Mouse (Mus musculus): Measurements from ENCODE around the gene Map4k5.

Gene Map4k5

DNA sequence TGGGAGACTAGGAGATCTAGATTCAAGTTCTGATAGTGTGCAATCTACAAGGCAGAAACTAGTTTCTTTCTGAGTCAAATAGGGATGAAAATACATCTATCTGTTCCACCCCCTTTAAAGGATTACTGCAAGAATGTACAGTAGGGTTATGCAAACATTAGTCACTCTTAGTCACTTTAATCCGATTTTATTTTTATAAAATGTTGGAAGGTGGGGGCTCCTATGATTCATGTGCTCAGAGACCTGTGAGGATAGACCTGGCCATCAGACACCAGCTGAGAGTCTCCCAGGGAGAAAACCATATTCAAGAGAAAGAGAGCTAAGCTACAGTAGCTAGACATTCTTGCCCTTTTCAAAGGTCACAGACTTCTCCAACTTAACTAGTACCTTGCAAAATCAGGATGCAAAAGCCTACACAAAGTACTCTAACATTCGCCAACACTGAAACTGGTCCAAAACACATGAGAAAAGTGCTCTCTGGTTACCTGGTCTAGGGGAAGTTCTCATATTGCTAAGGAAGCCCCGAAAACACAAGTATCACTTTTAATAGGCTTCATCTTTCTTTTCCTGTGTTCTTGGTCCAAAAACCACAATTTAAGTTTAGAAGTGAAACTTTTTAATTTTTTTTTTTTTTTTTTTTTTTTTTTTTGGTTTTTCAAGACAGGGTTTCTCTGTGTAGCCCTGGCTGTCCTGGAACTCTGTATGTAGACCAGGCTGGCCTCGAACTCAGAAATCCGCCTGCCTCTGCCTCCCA, 7.7 kb downstream of the Map4k5 start:
- no peak for DNase-seq

DNA sequence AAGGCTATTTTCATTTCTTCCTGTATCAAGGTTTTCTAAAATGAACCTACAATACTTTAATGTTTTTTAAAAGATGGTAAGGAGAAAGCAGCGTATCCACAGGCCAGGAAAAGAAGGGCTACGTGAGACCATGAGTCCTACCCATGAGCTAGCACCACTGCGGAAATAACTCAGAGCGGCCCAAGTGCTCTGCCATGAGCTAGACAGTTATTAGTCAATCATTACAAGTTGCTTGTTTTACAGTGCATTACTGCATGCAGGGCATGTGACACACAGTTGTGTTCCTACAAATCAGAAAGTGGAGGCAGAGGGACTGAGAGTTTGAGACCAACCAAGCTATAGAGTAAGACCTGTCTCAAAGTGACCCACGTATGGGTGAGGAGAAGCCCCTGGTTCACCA, 8.9 kb downstream of the Map4k5 start:
- no peak for DNase-seq

DNA sequence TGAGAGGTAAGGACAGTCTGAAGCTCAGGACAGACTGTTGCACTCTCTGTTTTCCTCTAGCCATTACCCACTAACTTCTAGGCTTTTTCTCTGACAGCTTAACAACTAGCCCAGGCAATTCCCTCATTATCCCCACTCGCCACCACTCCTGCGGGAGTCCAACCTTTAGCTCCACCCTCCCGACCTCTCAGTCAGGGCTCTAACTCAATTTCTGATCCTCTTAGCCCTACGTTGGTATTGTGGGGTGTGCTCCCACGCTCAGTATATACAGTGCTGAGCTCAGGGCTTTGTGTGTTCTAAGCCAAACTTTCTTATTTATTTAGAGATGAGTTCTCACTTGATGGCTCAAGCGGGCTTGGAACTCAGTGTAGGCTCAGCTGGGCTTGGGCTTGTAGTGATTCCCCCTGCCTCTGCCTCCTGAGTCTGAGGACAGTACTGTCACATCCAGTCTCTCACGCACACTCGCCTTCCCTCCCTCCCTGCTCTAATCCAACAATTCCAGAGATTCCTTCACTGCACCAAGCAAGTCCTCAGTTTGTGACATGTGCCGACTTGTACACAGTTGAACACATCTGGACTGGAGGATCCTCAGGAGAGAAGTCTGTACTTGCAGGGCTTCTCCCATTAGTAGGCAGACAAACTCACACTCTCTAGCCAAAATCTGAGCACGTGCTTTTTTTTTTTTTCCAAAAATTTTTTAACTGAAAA, 11.6 kb downstream of the Map4k5 start:
- DNase-seq = no peak

DNA sequence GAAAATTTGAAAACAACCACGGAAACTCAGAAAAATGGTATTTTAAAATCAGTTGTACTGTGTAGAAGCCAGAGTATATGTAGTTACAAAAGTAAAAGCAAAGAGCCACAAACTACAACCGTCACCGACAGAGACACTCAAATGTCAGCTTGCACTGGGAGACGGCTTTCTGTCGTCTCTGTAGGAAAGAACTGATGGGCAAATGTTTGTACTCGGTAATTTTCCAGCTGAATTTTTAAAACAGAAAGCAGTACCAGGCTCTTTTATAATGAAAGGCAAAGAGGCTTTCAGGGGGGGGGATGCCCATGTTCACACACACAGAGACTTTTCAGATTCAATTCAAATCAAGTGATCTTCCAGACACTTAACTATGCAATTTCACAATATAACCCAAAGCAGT, 13.3 kb downstream of the Map4k5 start:
- DNase-seq = no peak

DNA sequence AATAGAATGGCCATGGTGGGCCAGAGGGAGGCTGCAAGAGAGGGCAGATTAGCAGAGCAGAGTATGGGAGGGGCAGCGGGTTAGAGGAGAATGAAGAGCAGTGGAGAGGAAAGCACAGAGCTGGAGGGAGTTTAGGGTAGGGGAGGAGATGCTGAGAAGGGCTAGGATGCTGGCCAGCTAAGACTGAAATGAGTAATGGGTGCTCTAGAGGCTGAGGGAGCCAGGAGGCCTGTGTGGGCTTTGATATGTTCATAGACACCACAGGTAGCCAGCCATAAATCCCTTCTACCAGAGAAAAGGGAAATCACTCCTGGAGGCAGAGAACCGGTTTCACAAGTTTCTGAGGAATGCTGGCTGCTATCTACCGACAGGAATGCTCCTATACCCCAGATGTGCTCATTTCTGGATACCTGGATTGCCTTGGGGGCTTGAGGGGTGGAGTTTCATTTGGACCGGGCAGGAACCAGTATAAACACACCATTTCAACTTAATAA, 13.8 kb downstream of the Map4k5 start:
- DNase-seq = no peak

DNA sequence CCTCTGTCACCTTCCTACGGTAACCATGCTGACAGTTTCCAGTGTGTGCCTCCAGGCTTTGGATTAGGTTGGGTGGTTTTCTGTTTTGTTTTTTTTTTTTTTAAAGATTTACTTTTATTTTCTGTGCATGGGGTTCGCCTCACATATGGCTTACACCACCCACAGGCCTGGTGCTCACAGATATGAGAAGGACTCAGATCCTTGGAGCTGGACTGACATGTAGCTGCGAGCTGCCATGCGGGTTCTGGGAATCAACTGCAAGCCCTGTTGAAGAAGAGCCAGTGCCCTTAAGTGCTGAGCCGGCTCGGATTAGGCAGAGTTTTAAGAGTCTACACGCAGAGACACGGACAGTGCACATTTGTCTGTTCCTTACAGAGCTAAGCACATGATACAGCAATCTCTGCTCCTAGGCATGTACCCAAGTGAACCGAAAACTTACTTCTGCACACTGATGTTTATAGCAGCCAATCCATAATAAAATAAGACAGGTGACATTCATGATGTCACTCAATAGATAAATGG, 15.1 kb downstream of the Map4k5 start:
- peak in 1 of 2 experiments; percentile 20 for DNase-seq

DNA sequence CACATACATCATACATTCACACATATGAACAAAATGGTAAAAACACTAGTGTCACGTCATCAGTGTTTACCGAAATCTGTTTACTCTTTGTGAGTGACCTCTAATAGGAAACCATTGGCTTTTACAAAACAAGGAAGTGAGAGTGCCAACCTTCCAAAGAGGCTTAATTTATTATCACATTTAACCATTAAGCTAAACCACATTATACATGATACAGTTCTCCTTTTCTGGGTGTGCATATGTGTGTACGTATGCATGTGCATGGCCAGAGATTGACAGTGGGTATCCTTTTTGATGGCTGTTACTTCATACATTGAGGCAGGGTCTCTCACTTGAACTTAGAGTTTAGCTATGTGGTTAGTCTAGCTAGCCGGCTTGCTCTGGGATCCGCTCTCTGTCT, 21.4 kb downstream of the Map4k5 start:
- DNase-seq = no peak

DNA sequence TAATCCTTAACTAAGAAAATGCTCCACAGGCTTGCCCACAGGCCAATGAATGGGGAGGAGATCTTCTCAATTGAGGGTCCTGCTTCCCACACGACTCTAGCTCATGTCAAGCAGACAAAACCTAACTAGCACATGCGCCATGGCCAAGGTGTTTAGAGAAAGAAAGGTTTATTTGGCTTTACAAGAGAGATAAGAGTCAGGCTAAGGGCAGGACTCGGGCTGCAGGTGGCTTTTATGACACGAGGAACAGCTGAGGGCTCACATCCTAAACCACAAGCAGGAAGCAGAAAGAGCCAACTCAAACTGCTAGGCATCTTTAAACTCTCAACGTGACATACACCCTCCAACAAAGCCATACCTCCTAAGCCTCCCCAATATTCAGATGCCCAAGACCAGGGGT, 25.7 kb downstream of the Map4k5 start:
- no peak for DNase-seq

DNA sequence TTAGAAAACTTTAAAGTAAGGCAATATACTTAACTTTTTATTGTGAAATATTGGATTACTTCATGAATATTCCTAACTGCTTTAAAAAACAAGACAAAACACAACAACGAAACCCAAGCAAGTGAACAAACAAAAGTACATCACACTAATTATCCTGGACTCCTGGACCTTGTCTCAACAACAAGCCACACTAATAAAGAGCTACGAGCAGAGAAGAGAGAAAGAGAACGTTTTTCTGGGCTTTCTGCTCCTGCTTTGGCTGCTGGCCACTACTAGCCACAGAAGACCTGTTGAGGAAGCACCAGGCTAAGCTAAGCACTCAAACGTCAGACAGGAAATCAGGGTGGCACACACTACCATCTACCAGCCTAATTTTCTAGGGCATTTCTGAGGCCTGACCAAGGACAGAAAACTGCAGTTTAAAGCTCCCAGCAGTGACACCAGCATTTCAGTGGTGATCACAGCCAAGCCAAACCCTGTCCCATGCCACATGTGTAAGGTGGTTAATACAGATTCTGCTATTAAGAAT, 28.8 kb downstream of the Map4k5 start:
- DNase-seq = no peak

DNA sequence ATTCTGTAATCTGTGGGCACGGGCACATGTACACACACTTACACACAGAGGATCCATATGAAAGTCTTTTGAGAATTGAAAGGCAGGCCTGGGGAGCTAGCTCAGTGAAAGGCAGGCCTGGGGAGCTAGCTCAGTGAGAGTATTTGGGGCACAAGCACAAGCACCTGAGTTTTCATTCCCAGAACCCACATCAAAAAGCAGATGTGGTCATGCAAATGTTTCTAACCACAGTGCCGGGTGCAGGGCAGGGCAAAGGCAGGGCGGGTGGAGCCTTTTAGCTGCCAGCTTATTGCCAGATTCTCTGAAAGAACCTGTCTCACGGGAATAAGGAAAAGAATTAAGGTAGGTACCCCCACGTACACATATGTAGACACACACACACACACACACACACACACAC, 29.5 kb downstream of the Map4k5 start:
- DNase-seq = no peak

DNA sequence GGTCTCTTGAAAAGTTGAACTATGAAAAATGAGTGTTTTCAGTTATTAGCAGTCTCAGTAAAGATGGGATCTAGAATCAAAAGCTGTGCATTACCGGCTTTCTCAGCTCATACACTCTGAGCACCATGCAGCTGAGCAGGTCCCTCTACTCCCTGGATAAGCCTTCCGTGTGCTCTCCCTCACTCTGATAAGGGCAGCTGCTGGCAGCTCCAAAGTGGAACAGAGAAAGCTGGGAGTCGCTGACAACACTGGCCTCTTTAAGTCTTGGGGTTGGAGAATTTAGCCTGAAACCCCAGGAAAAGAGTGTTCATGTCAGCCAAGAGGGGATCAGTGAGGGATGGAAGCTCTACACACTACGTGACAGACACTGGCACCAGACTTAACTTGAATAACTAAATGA, 34.2 kb downstream of the Map4k5 start:
- no peak for DNase-seq

DNA sequence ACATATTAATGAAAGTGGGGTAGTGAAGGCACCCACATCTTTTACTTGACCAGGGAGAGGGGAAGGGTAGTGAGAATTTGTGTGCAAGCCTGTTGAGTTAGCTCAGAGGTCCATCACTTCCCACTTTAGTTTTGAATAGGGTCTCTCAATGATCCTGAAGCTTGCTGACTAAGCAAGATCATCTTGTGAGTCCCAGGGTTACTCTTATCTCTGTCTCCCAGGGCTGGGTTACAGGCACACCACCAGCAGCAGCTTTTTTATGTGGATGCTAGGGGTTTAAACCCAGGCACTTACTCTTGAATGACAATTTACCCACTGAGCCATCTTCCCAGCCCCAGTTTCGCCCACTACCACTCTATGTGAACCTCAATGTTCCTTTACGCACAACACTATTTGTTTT, 35.4 kb downstream of the Map4k5 start:
- DNase-seq = no peak

DNA sequence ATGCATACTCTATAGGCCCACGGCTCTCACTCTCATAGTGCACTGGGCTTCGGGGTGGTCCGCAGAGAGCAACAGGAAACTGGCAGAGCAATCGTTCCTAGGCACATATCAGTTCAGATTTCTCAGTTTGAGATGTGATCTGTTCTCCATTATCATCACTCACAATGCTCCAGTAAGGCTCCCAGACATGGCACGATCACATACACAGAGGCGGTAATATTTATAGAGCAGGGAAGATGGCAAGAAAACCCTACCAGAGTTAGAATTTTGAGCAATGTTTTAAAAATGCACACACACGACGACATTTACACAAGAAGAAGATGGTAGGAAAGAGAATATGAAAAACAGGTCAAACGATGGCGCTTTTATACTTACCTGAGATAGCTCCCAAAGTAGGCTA, 36.6 kb downstream of the Map4k5 start:
- no peak for DNase-seq

DNA sequence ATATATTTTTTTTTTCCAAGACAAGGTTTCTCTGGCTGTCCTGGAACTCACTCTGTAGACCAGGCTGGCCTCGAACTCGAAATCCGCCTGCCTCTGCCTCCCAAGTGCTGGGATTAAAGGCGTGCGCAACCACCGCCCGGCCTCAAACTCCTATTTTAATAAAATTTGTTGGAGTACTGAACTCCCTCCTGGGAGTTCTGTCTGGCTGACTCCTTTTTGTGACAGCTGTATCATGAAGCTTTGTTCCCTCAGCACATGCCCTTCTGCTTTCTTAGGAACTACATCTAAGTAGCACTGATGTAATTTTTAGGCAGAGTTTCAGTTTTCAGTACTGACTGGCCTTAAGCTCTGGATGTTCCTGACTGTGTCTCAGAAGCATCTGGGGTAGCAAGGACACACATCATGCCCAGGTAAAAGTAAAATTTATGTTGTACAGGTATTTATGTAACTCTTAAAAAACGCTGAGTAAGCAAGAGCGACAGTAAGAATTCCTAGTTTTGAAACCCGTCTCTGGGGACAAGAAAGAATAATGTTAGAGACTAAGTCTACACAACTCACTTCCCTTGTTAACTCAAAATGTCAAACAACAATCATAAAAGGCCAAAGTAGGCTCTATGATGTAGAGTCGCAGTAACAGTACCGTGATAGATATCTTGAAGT, 37.2 kb downstream of the Map4k5 start:
- DNase-seq = no peak

DNA sequence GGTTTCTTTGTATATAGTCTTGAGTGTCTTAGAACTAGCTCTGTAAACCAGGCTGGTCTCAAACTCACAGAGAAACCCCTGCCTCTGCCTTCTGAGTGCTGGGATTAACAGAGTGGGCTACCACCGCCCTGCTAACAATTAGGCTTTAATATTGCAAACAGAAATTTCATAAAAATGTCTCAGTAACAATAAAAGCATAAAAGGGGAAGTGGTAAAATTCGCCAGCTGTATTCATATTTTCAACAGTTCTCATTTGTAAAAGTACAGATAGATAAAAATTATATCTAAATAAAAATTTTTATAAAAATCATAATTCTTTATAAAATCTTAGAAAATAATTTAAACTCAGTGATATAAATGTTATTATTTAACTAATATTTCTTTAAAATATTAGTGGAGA, 39.1 kb downstream of the Map4k5 start:
- no peak for DNase-seq

DNA sequence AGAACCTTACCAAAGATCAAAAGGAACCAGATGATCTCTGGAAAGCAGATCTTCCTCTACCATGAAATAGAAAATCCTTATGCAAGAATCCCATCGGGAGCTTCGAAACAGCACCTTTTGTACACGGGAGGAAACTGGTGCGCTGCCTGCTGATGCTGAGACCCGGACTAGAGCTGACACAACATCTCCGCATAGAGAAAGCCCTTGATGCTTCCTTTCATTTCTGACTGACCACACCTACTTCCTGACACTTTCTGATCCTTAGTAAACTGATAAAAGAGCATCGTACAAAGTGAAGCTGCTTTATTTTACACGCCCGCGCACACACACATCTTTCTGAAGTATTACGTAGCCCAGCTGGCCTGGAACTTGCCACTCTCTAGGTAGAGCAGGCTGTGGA, 39.6 kb downstream of the Map4k5 start:
- no peak for DNase-seq

DNA sequence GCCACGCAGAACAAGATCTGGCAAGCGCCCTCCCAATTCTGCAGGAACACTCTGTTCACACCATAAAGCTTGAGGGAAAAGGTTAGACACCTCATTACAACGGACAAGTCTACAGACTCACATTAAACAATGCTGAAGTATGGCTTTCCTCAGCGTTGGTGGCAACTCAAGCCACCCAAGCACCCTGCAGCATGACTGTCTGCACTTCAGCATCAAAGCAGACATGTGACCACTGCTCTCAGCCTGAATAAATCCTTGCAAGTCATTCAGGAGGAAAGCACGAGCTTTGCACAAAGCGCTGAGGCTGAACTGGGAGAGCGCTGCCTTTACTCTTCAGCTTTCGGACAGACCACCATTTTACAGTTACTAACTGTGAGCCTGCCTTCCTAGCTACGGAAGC, 40.7 kb downstream of the Map4k5 start:
- DNase-seq = no peak

DNA sequence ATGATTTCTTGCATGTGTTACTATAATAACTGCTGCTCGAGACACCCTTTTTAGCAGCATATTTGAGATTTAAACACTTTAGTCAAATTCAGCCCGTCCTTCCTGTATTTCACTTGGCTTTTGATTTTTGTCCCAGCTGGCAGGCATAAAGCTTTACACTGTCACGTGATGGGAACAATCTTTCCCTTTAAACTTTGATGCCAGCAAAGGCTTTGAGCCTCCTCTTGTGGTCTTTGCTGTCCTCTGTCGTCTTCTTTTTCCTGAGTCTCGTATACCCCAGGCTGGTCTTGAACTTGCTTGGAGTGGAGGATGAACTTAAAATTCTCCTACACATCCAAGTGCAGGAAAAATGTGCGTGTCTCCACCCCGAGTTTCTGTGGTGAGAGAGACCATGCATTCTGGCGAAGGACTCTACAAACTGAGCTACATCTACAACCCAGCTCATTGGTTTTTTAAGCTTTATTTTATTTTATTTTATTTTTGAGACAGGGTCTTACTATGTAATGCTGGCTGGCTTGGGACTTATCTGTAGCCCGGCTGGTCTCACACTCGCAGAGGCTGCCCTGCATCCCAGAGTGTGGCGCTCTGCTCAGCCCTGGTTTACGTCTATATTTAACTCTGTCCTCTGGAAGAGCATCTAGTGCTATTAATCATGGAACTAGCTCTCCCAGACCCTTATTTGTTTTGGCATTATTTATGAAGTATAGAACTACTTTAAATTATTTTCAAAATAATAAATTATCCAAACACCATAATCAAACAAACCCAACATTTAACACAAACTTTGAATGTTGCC, 44.7 kb downstream of the Map4k5 start:
- DNase-seq = no peak

DNA sequence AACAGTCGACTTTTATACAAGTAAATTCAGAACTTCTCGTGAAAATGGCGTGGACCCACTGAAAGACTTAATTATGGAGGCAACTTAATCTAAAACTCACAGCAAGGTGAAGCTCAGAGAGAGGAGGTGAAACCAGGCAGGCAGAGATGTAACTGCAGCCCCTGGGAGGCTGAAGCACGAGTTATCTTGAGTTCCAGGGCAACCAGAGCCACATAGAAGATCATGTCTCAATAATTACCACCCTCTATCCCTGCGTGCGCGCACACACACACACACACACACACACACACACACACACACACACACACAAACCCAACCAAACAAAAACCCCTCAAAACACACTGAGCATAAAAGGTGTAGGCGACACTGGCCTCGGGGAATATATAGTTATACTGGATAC, 46.5 kb downstream of the Map4k5 start:
- DNase-seq = no peak

DNA sequence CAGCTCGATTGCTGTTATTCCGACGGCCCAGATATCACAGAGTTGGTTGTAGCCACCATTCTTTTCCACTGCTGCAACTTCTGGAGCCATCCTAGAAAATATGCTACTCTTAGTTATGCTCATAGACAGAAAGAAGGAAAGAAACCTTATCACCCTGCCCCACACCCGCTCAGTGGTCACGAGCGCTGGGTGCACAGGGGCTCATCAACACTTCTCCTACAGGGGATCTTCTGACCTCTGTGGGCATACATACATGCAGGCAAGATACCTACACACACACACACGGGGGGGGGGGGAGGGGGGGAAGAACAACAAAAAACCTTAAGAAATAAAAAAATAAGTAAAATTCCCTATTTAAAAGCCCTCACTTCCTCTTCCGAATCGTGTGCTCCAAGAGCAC, 47.3 kb downstream of the Map4k5 start:
- DNase-seq = no peak

DNA sequence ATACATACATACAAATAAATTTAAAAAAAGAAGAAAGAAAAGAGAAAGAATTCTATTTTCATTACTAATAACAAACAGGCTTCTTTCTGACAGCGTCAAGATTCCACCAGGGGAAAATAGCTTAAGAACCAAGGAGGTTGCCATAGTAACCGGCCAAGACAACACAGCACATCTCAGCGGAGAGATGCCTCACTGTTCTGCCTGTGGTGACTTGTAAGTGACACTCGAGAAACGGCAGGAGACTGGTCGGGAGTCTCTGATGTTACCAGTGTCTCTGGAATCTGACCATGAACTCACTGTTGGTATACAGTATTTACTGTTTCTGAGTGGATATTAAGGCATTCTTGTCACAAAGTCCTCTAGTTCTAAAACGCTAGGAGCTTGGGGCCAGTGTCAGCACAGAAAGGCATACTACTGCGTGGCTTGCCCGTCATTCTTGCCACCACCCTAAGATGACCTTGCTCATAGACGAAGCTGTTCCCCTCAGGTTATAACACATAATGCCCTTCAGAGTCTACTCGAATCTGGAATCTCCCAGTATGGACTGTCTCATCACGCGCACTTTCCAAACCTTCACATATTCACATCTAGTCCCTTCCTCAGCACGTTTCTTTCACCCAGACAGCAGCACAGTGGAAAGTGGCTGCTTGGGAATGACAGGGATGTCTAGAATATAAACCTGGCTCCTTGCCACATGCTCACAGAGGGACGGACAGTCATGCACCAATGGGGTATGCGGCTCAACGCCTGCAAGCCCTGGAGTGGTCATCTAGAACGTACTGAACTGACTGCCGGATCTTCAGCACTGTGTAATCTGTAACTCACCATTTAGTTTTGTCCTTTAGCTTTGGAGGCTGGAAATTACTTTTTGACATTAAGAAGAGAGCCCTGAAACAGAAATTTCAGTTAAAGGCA, 49.2 kb downstream of the Map4k5 start:
- no peak for DNase-seq

DNA sequence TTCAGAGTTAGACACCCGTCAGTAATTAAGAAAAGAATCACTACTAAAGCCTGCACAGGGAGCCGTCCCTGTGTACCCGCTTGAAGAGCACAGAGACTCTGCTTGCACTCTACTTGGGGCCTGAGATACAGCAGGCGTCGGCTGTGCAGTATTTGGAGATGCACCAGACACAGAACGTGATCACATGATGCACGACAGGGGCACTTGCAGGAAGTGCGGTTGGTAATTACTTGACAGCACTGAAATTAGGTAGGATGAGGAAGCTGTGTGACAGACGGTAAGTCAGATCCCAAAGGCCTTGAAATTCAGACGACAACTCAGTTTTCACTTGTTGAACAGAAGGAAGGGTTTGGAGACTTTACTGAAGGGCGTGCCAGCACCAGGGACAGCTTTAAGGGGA, 54.6 kb downstream of the Map4k5 start:
- DNase-seq = no peak
